Mouse (Mus musculus) heart, embryonic 15.5 days (tissue): ENCODE data around the gene Ccdc90b. TPM values are rescaled to one million over a fixed set of nuclear protein-coding genes. Genes with fewer than 3 reads are reported as not detected.
A peak's percentile ranks its signal among the peaks of the same experiment; 100 is the strongest.

Experiments
- ATAC-seq: fragments of 200-750 bp; cut with Nextera tagmentation; replicated peaks from 2 replicates; pipeline ENCODE4 v1.8.0; 2017; ENCODE audit warnings: low read depth, moderate TSS enrichment; ENCODE audit not compliant: insufficient number of reproducible peaks, insufficient read depth, low FRiP score
- H3K27ac ChIP-seq: fragments of 300-500 bp; sonication (generic); 2 replicates; pipeline ENCODE4 v1.5.1; 2015; ENCODE audit warnings: mild to moderate bottlenecking, inconsistent platforms
- H3K27me3 ChIP-seq: fragments of 300-500 bp; sonication (generic); 2 replicates; pipeline ENCODE4 v1.6.1; 2015; ENCODE audit warnings: inconsistent platforms
- H3K36me3 ChIP-seq: fragments of 300-500 bp; sonication (generic); 2 replicates; pipeline ENCODE4 v1.6.1; 2015; ENCODE audit warnings: mild to moderate bottlenecking, inconsistent platforms
- H3K4me1 ChIP-seq: fragments of 300-500 bp; sonication (generic); replicated peaks from 2 replicates; pipeline ENCODE4 v1.6.1; 2015; ENCODE audit warnings: inconsistent platforms
- H3K4me2 ChIP-seq: fragments of 300-500 bp; sonication (generic); 2 replicates; pipeline ENCODE4 v1.6.1; 2015; ENCODE audit warnings: inconsistent platforms, mild to moderate bottlenecking, moderate library complexity
- H3K4me3 ChIP-seq: fragments of 300-500 bp; sonication (generic); 2 replicates; pipeline ENCODE4 v1.5.1; 2015; ENCODE audit warnings: mild to moderate bottlenecking, inconsistent platforms
- H3K9ac ChIP-seq: fragments of 300-500 bp; sonication (generic); 2 replicates; pipeline ENCODE4 v1.6.1; 2015; ENCODE audit warnings: mild to moderate bottlenecking, inconsistent platforms
- H3K9me3 ChIP-seq: fragments of 300-500 bp; sonication (generic); replicated peaks from 2 replicates; pipeline ENCODE4 v1.6.1; 2016; ENCODE audit warnings: inconsistent platforms
- WGBS: fragments of 180-500 bp; shearing (Covaris S2); methylation state at CpG from one replicate; pipeline ENCODE4 v1.1.7; 2015; ENCODE audit warnings: mixed read lengths; 5-methylcytosine and 5-hydroxymethylcytosine counted together
- polyA plus RNA-seq: library from polyadenylated mRNA; unstranded; fragments of >200 nt; fragmentation: Nextera tagmentation; extraction: Ambion mirVana; gene quantifications from 2 replicates; pipeline ENCODE4 v1.2.1, GENCODE M21; 2015

Ccdc90b gene
- polyA plus RNA-seq = 42.1 and 55.9 TPM in 2 replicates

- ATAC-seq = peak; percentile 97
- Histone ChIP-seq H3K36me3 (no peaks in the 10 kb centered on the region), H3K27me3 (no peaks in the 10 kb centered on the region), H3K9ac (peak within 1 kb of the TSS; percentile 88), H3K9me3 (no peaks in the 10 kb centered on the region), H3K4me1 (peaks cover 8% of the 10 kb centered on the region), H3K4me3 (peak within 1 kb of the TSS; percentile 93), H3K4me2 (peak within 1 kb of the TSS; percentile 74), H3K27ac (peak within 1 kb of the TSS; percentile 98)
- under 1% methylated on average over 60 of the region's 60 CpGs for WGBS
These were observed at the start of gene Ccdc90b for GRCm38 (mm10) chr7:92560986-92561876. Gene Ccdc90b (plus strand): TSS chr7:92561149.

GRCm38 (mm10) chr7:92520397-92520796 lies 40.6 kb upstream of the Ccdc90b start:
- no peak for ATAC-seq
- Histone ChIP-seq H3K4me3 (no peak overlapping the region), H3K9ac (no peak overlapping the region), H3K4me2 (no peak overlapping the region), H3K36me3 (no peaks in the 10 kb centered on the region), H3K4me1 (no peaks in the 10 kb centered on the region), H3K27ac (no peak overlapping the region), H3K9me3 (no peaks in the 10 kb centered on the region), H3K27me3 (no peaks in the 10 kb centered on the region)
- 49% methylated on average over 3 of the region's 3 CpGs for WGBS

- H3K9ac ChIP-seq = no peak overlapping the region
- no peak for ATAC-seq
- no peak overlapping the region for H3K4me3 ChIP-seq
- H3K4me2 ChIP-seq = no peak overlapping the region
- no peaks in the 10 kb centered on the region for H3K27me3 ChIP-seq
- WGBS = 39% methylated on average over 4 of the region's 4 CpGs
- H3K27ac ChIP-seq = no peak overlapping the region
- H3K36me3 ChIP-seq = no peaks in the 10 kb centered on the region
- H3K9me3 ChIP-seq = no peaks in the 10 kb centered on the region
- H3K4me1 ChIP-seq = no peaks in the 10 kb centered on the region
These were observed 40.1 kb upstream of the Ccdc90b start for GRCm38 (mm10) chr7:92520820-92521219.

- no peaks in the 10 kb centered on the region for H3K36me3 ChIP-seq
- no peaks in the 10 kb centered on the region for H3K4me1 ChIP-seq
- no peaks in the 10 kb centered on the region for H3K9me3 ChIP-seq
- H3K9ac ChIP-seq = no peak overlapping the region
- no peak overlapping the region for H3K4me3 ChIP-seq
- no peak for ATAC-seq
- 87% methylated on average over 4 of the region's 4 CpGs for WGBS
- H3K27ac ChIP-seq = no peak overlapping the region
- H3K27me3 ChIP-seq = no peaks in the 10 kb centered on the region
- H3K4me2 ChIP-seq = no peak overlapping the region
These were observed 31.7 kb upstream of the Ccdc90b start for GRCm38 (mm10) chr7:92529245-92529644.

- no peak overlapping the region for H3K4me3 ChIP-seq
- 62% methylated on average over 6 of the region's 6 CpGs for WGBS
- H3K9ac ChIP-seq = no peak overlapping the region
- H3K4me1 ChIP-seq = no peaks in the 10 kb centered on the region
- H3K27ac ChIP-seq = no peak overlapping the region
- no peaks in the 10 kb centered on the region for H3K27me3 ChIP-seq
- H3K9me3 ChIP-seq = no peaks in the 10 kb centered on the region
- ATAC-seq = no peak
- no peaks in the 10 kb centered on the region for H3K36me3 ChIP-seq
- H3K4me2 ChIP-seq = no peak overlapping the region
These were observed 28.5 kb upstream of the Ccdc90b start for GRCm38 (mm10) chr7:92532351-92533036.

- Histone ChIP-seq H3K4me1 (no peaks in the 10 kb centered on the region), H3K9me3 (no peaks in the 10 kb centered on the region), H3K9ac (no peak overlapping the region), H3K27me3 (no peaks in the 10 kb centered on the region), H3K36me3 (no peaks in the 10 kb centered on the region), H3K4me3 (no peak overlapping the region), H3K4me2 (no peak overlapping the region), H3K27ac (no peak overlapping the region)
- no peak for ATAC-seq
- WGBS = 70% methylated on average over 2 of the region's 2 CpGs
These were observed 14.2 kb upstream of the Ccdc90b start for GRCm38 (mm10) chr7:92546763-92547162.

GRCm38 (mm10) chr7:92550248-92550989 lies 10.5 kb upstream of the Ccdc90b start:
- WGBS = 84% methylated on average over 6 of the region's 6 CpGs
- ATAC-seq = no peak
- Histone ChIP-seq H3K9ac (no peak overlapping the region), H3K27me3 (no peaks in the 10 kb centered on the region), H3K4me2 (no peak overlapping the region), H3K9me3 (no peaks in the 10 kb centered on the region), H3K27ac (no peak overlapping the region), H3K4me1 (no peaks in the 10 kb centered on the region), H3K36me3 (no peaks in the 10 kb centered on the region), H3K4me3 (no peak overlapping the region)

GRCm38 (mm10) chr7:92550990-92551392 lies 10.0 kb upstream of the Ccdc90b start:
- no peak overlapping the region for H3K27ac ChIP-seq
- no peaks in the 10 kb centered on the region for H3K9me3 ChIP-seq
- H3K4me1 ChIP-seq = no peaks in the 10 kb centered on the region
- ATAC-seq = no peak
- no peak overlapping the region for H3K4me3 ChIP-seq
- H3K27me3 ChIP-seq = no peaks in the 10 kb centered on the region
- H3K4me2 ChIP-seq = no peak overlapping the region
- WGBS = 51% methylated on average over 4 of the region's 4 CpGs
- H3K9ac ChIP-seq = no peak overlapping the region
- no peaks in the 10 kb centered on the region for H3K36me3 ChIP-seq

GRCm38 (mm10) chr7:92558744-92559143 lies 2.2 kb upstream of the Ccdc90b start:
- 77% methylated on average over 2 of the region's 2 CpGs for WGBS
- ATAC-seq = no peak
- no peak overlapping the region for H3K4me3 ChIP-seq
- no peaks in the 10 kb centered on the region for H3K36me3 ChIP-seq
- no peak overlapping the region for H3K4me2 ChIP-seq
- no peak overlapping the region for H3K27ac ChIP-seq
- H3K27me3 ChIP-seq = no peaks in the 10 kb centered on the region
- no peaks in the 10 kb centered on the region for H3K9me3 ChIP-seq
- no peak overlapping the region for H3K9ac ChIP-seq
- H3K4me1 ChIP-seq = peaks cover 8% of the 10 kb centered on the region

GRCm38 (mm10) chr7:92566775-92567174 lies 5.8 kb downstream of the Ccdc90b start:
- no peak overlapping the region for H3K4me2 ChIP-seq
- H3K36me3 ChIP-seq = peaks cover 15% of the 10 kb centered on the region
- H3K9ac ChIP-seq = no peak overlapping the region
- no peak for ATAC-seq
- peaks cover 5% of the 10 kb centered on the region for H3K4me1 ChIP-seq
- no peak overlapping the region for H3K27ac ChIP-seq
- no peak overlapping the region for H3K4me3 ChIP-seq
- no peaks in the 10 kb centered on the region for H3K27me3 ChIP-seq
- no peaks in the 10 kb centered on the region for H3K9me3 ChIP-seq
- WGBS = 77% methylated on average over 1 of the region's 1 CpGs

- no peak overlapping the region for H3K4me2 ChIP-seq
- 90% methylated on average over 5 of the region's 5 CpGs for WGBS
- ATAC-seq = no peak
- no peaks in the 10 kb centered on the region for H3K9me3 ChIP-seq
- no peaks in the 10 kb centered on the region for H3K4me1 ChIP-seq
- no peak overlapping the region for H3K4me3 ChIP-seq
- H3K27ac ChIP-seq = no peak overlapping the region
- no peak overlapping the region for H3K9ac ChIP-seq
- H3K27me3 ChIP-seq = no peaks in the 10 kb centered on the region
- H3K36me3 ChIP-seq = peaks cover 20% of the 10 kb centered on the region
These were observed 19.7 kb downstream of the Ccdc90b start for GRCm38 (mm10) chr7:92580491-92581207.
